Mouse (Mus musculus): Measurements from ENCODE around the gene Fignl2. TPM values are rescaled to one million over a fixed set of nuclear protein-coding genes. Genes with fewer than 3 reads are reported as not detected.
A peak's percentile ranks its signal among the peaks of the same experiment; 100 is the strongest.

The Fignl2 gene
- total RNA-seq, 2 experiments from 2014 or later: 1.3 to 1.6 TPM

DNA sequence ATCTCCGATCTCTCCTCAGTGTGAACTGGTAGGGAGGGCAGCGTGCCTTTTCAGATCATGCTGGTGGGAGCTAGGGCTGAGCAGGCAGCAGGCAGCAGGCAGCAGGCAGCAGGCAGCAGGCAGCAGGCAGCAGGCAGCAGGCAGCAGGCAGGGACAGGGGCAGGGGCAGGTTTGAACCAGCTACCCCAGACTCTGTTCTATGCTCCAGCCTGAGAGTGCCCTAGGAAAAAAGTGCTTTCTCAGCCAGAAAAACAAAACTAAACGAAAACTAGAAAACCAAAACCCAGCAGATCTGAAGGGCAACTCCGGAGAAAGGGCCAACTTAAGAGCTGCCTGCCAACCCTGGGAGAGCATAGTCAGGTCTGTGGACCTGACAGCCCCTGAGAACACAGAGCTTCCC lies 9.7 kb downstream of the Fignl2 start:
- no peak for DNase-seq (ENCODE audit: low spot score in 2 of 2)

DNA sequence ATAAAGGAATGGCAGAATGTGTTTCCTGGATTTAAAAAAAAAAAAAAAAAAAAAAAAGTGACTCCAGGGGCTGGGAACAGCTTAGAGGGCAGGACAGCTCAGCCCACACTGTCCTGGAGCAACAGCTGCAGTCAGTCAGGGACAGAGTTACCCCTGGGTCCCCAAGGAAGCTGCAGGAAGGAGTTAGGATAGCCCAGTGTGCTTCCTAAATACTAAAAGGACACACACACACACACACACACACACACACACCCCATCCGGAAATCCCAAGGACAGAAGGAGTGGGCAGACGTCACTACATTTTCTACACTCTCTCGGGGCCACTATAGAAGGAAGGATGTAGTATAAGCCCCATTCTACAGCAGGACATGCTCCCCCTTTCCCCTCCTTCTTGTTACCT lies 10.3 kb downstream of the Fignl2 start:
- no peak for DNase-seq (ENCODE audit: low spot score in 2 of 2)

DNA sequence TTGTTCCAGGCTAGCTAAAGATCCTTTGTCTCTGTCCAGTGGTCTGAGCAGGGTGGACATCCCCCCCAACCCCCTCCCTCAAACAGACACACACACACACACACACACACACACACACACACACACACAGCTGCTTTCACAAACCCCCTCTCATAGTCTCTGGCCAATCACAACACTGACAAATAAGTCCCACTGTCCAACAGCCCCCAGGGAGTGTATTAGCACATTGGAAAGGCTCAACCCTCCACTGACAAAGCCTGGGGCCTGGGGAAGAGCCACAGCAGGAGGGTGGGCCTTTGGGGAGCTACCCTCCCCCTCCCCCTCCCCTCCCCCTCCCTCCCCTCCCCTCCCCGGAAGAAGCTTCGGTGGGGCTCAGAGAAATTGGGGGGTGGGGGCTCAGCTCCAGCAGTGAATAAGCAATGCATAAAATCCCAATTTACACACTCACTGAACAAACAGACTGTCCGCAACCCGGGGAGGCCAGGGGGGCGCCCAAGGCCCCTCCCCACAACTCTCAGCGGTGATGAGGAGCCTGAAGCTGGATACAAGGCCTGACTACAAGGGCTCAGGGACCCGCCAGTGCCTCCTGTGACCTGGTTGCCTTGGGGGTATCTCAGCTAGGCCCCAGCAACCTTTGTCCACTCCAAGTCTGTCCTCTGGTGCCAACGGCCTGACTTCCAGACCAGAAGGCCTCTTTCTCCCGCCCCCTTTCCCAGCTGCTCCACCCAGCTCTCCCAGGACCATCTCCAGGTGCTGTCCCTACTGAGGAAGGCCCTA lies 11.3 kb downstream of the Fignl2 start:
- DNase-seq (ENCODE audit: low spot score in 2 of 2): no peak

DNA sequence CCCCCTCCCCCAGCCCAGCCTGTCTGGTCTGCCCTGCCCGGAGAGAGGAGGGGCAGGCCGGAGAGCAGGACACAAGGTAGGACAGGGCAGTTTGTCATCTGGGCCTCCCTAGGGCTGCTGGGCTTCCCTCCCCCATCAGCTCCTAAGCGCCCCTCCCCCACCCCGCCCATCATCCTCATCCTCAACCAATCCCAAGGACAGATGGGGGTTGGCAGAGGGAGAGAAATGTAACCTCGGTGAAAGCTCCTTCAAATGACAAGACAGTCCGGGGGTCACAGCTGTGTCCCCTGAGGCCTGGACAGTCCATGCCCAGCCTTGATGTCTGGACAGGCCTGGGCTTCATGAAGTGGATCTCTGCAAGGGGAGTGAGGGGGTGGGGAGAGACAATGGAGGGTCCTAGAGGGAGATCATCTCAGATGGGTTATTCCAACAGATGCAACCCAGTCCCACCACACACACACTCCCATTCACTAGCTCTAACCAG lies 12.0 kb downstream of the Fignl2 start:
- no peak for DNase-seq (ENCODE audit: low spot score in 2 of 2)

DNA sequence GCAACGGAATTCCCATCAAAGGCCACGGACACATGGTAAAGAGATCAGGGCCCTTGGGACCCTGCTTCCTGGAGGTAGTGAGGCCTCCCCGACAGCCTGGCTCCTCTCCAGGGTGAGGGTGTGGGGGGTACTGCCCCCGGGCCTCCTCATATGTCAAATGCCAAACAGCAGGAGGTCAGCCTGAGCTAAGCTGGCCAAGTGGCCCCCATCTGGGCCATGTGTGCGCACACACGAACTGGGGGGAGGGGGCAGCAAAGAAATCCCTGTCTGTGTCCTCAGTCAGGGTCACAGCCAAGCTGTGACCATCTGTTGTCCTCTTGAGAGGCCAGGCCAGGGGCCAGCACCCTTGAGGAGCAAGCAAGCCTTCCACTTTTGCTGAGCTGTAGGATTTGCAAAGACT lies 13.3 kb downstream of the Fignl2 start:
- no peak for DNase-seq (ENCODE audit: low spot score in 2 of 2)

DNA sequence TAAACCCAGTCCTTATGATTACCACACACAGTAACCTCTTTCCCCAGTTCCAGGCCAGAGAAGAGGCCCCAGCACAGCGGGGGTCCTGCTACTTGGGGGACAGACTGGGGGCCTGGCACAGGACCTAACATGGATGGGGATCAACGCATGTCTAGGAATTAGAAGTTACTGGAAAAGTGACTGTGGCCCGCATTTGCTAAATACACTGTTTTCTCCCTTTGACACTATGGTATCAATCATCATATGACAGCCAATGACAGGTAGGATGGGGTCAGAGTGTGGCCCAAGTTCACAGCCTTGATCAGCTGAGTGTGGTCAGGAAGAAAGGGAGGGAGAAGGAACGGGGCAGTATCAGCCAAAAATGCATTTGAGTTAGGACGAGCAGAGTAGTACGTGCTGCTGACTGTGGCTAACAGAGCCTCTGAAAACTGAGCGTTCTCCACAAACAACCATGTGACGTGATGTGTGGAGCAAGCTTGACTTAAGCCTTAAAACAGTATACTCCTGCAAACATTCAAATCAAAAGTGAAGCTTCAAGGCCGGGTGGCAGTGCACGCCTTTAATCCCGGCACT lies 18.0 kb downstream of the Fignl2 start:
- DNase-seq (ENCODE audit: low spot score in 2 of 2): no peak

DNA sequence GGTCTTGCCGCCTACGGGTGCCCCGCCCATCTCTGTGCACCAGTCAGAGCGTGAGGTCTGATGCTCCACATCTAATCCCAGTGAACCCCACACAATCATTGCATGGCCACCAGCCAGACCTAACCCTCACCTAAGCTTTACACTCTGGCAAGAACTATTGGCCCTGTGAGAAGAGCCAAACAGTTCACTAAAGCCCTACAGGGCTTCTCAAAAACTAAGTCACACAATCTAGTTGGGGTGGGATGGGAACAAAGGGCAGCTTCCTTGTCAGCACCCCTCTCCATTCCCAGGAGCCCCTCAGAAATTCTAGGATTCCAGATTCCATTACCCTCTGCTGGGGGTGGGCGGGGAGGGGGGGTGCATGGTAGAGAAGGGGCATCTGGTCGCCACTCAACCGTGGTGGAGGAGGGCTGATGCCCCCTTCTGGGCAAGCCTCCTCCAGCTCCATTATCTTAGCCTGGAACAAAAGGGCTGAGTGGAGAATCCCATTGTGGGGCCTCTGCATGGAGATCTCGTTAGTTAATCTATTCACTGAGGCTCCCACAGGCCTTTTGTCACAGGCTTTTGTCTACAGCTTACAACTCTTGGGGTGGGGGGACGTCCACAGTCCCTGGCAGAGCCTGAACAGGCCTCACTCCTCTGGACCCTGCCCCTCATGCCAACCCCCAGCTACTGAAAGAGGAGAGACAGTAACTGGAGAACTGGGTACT lies 18.6 kb downstream of the Fignl2 start:
- no peak for DNase-seq (ENCODE audit: low spot score in 2 of 2)

DNA sequence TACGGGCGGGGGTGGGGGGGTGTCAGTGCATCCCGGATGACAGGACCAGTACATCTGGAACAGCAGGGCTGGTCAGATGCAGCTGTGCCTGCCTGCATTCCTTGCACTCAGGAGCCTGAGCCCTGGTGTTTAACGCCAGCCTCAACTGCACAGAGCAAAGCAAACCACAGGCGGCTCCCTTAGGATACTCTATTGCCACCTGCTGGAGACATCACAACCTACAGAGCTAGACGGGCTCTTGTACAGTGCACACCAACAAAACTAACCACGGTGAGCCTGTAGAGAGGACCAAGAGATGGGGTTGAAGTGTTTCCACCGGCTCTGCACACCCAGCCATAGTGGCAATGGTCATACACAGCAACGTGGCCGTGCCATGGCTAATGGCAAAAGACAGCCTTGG lies 22.1 kb downstream of the Fignl2 start:
- DNase-seq (ENCODE audit: low spot score in 2 of 2): peak; percentile 37 to 79

DNA sequence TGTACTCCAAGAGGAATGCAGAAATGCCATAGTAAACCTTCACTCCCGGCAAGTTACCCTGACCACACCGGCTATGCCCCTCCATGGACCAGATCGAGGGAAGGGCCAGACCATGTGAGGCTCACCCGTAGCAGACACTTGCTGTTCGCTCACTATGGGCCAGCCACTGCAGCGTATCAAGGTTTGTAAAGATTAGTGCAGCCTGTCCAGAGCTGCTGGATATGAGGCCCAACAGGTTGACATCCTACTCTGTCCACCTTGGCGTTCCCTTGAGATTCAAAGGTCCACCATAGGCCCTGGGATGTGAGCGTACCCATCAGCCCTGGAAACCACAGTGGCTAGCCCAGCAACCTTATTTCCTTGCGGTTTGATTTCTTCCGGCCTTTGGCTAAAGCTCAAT lies 23.8 kb downstream of the Fignl2 start:
- no peak for DNase-seq (ENCODE audit: low spot score in 2 of 2)

DNA sequence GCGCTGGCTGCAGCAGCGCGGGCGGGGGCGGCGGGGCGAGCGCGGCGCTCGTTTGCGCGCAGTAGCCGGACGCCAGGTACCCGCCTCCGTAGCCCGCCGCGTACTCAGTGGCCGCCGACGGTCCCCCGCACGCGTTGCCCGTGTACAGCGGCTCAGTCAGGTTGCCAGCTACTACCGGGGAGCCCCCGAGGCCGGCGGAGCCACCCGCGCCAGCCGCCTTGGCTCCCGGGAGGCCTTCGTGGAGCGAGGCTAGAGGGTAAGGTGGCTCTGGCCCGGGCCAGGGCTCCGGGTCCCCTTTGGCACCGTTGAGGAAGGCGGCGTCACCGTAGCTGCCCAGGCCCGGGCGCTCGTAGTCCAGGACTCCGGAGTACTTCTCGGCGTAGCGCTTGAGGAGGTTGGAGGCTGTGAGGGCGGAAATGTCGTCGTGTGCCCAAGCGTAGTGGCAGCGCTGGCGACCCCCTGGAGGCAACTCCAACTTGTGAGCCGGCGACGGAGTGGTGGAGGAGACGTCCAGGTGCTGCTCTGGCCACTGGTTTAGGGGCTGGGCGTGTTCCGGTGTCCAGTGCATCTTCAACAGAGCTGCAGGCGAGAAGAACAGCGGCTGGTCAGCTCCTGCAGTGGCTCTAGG lies 24.4 kb downstream of the Fignl2 start:
- DNase-seq (ENCODE audit: low spot score in 2 of 2): no peak

DNA sequence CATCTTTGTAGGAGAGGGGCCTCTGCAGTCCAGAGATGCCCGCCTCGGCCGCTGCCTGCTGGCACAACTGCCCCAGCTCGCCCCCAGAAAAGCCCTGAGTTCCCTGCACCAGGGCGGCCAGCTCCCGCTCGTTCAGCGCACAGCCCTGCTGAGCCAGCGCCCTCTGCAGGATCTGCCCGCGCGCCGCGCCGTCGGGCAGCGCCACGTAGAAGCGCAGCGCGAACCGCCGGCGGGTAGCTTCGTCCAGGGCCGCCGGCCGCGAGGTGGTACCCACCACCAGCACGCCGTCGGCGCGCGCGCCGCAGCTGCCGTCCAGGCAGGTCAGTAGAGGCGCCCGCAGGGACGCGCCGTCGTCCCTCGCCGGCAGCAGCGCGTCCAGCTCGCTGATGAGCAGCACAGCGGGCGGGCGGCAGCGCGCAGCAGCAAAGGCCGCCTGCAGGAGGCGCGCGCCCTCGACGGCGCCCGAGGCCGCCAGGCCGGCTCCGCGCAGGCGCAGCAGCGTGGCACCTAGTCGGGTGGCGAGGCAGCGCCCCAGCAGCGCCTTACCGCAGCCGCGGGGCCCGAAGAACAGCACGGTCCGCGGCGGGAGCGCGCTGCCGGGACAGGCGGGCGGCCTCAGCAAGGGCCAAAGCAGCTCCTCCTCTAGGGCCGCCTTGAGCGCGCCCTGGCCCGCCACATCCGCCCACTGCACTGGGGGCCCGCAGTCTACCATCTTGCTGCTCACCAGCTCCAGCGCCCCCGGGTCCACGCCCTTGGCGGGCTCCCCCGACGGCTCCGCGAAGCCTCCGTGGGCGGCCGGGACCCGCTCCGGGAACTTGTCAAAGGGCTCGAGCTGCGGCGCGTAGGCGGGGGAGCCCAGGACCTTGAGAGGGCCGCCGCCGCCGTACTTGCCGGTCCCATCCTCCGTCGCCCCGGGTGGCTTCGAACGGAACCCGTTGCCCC lies 25.5 kb downstream of the Fignl2 start:
- no peak for DNase-seq (ENCODE audit: low spot score in 2 of 2)

DNA sequence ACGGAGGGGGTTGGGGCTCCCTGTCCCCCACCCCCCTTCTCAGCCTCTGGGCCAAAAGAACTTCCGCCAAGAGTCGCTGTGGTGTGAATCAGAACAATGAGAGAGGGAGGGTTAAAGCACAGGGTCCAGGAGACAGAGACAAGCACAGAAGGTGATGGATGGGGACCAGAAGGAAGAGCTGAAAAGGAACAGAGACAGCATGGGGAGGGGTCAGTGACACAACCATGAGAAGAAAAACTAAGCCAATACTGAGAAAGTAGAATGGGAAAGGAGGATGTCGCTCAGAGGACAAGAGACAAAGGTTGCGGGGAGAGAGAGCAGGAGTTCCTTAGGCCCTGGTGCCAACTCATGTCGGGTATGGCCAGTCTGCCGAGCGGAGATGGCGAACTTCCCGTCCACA lies 26.5 kb downstream of the Fignl2 start:
- no peak for DNase-seq (ENCODE audit: low spot score in 2 of 2)

DNA sequence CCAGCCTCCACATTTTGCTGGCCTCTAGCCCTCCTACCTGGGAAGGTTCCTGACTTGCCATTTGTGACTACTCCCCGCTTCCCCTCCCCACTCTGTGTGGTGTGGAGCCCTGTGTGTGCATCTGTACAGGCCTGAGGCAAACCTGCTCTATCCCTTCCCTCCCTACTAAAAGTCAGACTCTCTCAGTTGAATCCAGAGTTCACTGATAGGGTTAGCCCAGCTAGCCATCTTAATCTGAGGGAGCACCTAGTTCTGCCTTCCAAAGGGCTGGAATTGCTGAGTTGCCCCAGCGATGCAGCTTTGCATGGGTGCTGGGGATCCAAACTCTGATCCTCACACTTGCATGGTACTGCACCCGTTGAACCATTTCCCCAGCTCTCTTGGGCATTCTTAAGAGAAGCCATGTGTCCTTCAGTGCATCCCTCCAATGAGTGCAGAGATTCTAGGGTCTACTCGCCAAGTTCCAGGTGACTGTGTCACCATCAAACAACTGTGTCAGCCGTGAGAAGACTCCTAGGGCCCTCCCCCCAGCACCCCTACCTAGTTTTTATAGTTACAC lies 29.9 kb downstream of the Fignl2 start:
- no peak for DNase-seq (ENCODE audit: low spot score in 2 of 2)

DNA sequence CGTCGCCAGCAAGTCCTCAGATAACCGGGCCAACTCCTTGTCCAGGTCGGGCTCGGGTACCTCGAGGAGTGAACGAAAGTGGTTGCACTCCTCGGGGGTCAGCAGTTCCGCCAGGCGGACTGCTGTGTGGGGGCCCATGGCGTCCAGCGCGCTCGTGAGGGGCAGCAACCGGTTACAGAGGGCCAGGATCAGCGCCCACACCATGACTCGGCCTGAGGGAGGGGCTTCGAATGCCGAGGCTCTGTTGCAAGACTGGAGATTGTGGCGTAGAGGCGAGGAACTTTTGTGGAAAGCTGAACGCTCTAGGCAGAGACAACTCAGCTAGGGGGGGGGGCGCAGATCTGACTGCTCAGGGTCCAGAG lies 31.2 kb downstream of the Fignl2 start, which contains the start of gene Gm47841:
Gene Gm47841 (minus strand): TSS at position 204 of the 362 bp plus-strand sequence.
- no peak for DNase-seq (ENCODE audit: low spot score in 2 of 2)

DNA sequence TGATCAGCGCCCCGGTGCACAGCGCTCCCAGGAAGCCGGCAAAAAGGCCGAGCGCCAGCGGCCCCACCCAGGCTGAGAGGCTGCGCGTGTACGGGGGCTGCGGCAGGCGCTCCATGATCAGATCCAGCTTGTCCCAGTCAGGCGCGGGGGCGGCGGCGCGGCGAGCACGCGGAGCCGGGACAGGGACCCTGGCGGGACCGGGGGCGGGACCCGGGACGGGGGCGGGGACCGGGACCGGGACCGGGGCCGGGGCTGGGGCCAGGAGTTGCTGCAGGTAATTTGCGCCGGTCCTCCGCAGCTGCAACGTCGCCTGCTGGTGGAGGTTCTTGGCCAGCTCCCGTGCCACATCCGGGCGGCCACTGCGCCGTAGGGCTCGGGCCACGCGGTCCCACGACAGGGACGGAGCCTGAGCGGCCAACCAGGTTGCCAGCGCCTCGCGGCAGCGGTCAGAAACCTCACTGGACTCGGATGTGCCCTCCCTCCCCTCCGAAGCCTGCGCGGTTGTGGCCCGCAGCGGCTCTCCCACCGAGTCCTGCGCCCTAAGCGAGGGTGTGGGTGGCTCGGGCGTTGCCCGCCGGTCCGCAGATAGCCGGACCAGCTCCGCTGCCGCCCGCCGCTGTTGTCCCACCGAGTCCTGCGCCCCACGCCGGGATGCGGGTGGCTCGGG lies 31.7 kb downstream of the Fignl2 start:
- peak; percentile 26 to 55 for DNase-seq (ENCODE audit: low spot score in 2 of 2)

DNA sequence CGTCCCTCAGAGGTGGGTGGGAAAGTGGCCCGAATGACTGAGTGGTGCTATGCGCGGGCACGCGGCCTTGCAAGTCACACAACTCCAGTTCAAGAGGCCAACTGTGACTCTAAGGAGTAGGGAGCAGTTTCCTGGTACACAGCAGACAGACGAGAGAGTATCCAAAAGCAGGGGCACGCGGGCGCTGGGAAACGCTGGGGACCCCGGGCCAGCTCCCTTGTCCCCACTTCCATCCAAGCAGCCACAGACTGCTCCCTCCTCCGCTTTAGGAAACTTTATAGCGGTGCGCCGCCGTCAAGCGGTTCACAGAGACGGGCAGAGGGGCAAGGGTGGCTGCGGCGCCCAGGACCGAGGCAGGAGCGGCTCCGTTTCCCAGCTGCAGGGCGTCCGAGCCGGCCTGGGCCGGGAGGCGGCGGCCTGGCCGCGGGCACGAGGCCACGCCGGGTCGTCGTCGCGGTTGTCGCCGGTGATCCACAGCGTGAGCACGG lies 32.3 kb downstream of the Fignl2 start:
- no peak for DNase-seq (ENCODE audit: low spot score in 2 of 2)

DNA sequence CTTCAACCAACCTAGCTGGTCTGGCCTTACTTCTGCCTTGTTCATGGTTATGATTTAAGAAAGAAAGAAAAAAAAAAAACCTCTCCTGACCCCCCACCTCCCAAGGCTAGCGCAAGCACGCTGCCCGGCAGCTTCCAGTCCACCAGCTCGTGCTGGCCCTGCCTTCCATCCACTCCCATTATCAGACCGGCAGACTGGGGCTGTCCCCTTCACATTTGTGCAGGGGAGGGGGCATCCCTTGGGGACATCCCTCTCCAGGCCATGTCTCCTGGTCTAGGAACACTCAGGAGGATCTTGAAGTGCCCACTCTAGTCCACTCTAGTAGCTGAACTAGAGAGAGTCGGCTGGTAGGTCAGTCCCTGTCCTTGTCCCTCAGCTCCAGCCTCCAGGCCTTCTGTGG lies 33.8 kb downstream of the Fignl2 start:
- no peak for DNase-seq (ENCODE audit: low spot score in 2 of 2)

DNA sequence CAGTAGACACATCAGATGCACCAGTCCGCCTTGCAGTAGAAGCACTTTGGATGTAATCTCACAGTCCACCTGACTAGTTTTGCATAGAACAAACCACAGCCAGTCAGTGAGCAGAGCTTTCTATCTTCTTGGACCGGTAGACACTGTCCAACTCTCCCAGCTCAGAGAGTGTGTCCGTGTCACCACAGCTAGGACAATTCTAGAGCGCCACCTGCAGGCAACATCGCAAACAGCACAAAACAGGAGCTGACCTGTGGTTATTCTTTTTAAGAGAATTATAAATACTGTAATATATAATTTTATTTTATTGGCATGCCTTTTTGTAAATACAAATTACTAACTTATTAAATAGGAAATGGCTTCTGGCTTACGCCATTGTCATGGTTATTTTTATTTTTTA lies 35.8 kb downstream of the Fignl2 start:
- DNase-seq (ENCODE audit: low spot score in 2 of 2): peak; percentile 32 to 82

DNA sequence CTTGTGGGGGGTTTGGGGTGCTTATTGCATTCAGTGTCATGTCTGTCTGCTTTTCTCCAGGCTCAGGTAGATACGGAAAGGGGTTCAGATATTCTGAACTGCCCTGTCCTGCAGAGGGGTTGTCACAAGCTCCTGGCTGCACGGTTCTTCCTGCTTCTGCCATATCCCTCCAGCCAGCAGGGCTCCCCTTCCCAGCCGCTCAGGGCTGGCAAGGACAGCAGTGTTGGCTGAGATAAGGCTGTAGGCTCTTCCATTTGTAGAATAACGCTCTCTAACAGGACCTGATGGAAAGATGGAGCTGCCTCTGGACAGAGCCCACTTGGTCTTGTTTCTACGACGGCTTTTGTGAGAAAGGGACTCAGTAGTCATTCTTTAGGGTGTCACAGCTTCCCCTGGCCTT lies 36.4 kb downstream of the Fignl2 start:
- DNase-seq (ENCODE audit: low spot score in 2 of 2): no peak

DNA sequence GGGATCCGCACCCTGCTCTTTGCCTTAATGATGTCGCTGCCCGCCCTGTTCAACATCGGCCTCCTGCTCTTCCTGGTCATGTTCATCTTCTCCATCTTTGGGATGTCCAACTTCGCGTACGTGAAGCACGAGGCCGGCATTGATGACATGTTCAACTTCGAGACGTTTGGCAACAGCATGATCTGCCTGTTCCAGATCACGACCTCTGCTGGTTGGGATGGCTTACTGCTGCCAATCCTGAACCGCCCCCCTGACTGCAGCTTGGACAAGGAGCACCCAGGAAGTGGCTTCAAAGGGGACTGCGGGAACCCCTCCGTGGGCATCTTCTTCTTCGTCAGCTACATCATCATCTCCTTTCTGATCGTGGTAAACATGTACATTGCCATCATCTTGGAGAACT lies 38.7 kb downstream of the Fignl2 start:
- peak in 1 of 2 experiments; percentile 39 for DNase-seq (ENCODE audit: low spot score in 2 of 2)
